Mouse (Mus musculus) MEL (cell line): ENCODE results near the gene Slc13a2. TPM values are rescaled to one million over a fixed set of nuclear protein-coding genes. Genes with fewer than 3 reads are reported as not detected.

Experiments
- DNase-seq: peaks from one replicate; pipeline ENCODE4 v3.0.0; 2011; ENCODE audit warnings: low read depth, low spot score
- H3K27ac ChIP-seq: 2 replicates; pipeline ENCODE4 v1.5.1; 2012; ENCODE audit warnings: low read depth, mild to moderate bottlenecking, control low read depth, low read length, moderate library complexity; ENCODE audit not compliant: control insufficient read depth
- H3K27me3 ChIP-seq, 2 experiments: fragments of 150-350 bp in 1 of 2; sonication (generic) in 1 of 2; 2 replicates each; pipeline ENCODE4 v1.6.1; 2012; ENCODE audit warnings: low read length in 2 of 2, mild to moderate bottlenecking in 2 of 2, improper control_type of control experiment in 1 of 2, moderate library complexity in 1 of 2; ENCODE audit not compliant: insufficient read depth in 2 of 2, control insufficient read depth in 1 of 2
- H3K36me3 ChIP-seq, 2 experiments: 2 replicates each; pipeline ENCODE4 v1.6.1; 2012 to 2014; ENCODE audit warnings: low read length in 2 of 2, improper control_type of control experiment in 1 of 2, inconsistent platforms in 1 of 2, mild to moderate bottlenecking in 1 of 2; ENCODE audit not compliant: insufficient read depth in 2 of 2, control insufficient read depth in 1 of 2
- H3K4me1 ChIP-seq, 2 experiments: fragments of 150-350 bp in 1 of 2; sonication (generic) in 1 of 2; 2 replicates each; pipeline ENCODE4 v1.6.1; 2012; ENCODE audit warnings: low read length in 2 of 2, improper control_type of control experiment in 1 of 2, mild to moderate bottlenecking in 1 of 2; ENCODE audit not compliant: insufficient read depth in 2 of 2, control insufficient read depth in 1 of 2
- H3K4me3 ChIP-seq, 2 experiments: fragments of 150-350 bp in 1 of 2; sonication (generic) in 1 of 2; 2 replicates each; pipeline ENCODE4 v1.5.1; 2012; ENCODE audit warnings: low read depth in 2 of 2, low read length in 2 of 2, mild to moderate bottlenecking in 2 of 2, moderate library complexity in 2 of 2, control low read depth in 1 of 2, improper control_type of control experiment in 1 of 2; ENCODE audit not compliant: control insufficient read depth in 1 of 2, insufficient read depth in 1 of 2
- H3K79me2 ChIP-seq: 2 replicates; pipeline ENCODE4 v1.6.1; 2012; ENCODE audit warnings: mild to moderate bottlenecking, low read length, moderate library complexity; ENCODE audit not compliant: control insufficient read depth, poor library complexity, insufficient read depth
- H3K9ac ChIP-seq: 2 replicates; pipeline ENCODE4 v1.6.1; 2012; ENCODE audit warnings: low read depth, mild to moderate bottlenecking, control low read depth, low read length, moderate library complexity; ENCODE audit not compliant: control insufficient read depth, poor library complexity, severe bottlenecking
- H3K9me3 ChIP-seq: fragments of 150-350 bp; sonication (generic); replicated peaks from 2 replicates; pipeline ENCODE4 v1.6.1; 2012; ENCODE audit warnings: mild to moderate bottlenecking, low read length, improper control_type of control experiment, moderate library complexity; ENCODE audit not compliant: insufficient read depth
- CHD1 ChIP-seq: IDR thresholded peaks from 2 replicates; pipeline ENCODE4 v1.6.1; 2012; ENCODE audit warnings: low read depth, mild to moderate bottlenecking, inconsistent platforms, low read length, improper control_type of control experiment
- ELF1 ChIP-seq: IDR thresholded peaks from 2 replicates; pipeline ENCODE4 v1.6.1; 2014; ENCODE audit warnings: low read depth, mild to moderate bottlenecking, inconsistent platforms, low read length, improper control_type of control experiment, moderate library complexity
- ETS1 ChIP-seq: IDR thresholded peaks from 2 replicates; pipeline ENCODE4 v1.6.1; 2012; ENCODE audit warnings: low read depth, mild to moderate bottlenecking, inconsistent platforms, low read length, improper control_type of control experiment, moderate library complexity
- GATA1 ChIP-seq: IDR thresholded peaks from 2 replicates; pipeline ENCODE4 v1.6.1; 2011; ENCODE audit warnings: low read depth, low read length, improper control_type of control experiment
- MAX ChIP-seq: IDR thresholded peaks from 2 replicates; pipeline ENCODE4 v1.6.1; 2011; ENCODE audit warnings: low read length, improper control_type of control experiment
- MAZ ChIP-seq: IDR thresholded peaks from 2 replicates; pipeline ENCODE4 v1.6.1; 2012; ENCODE audit warnings: low read depth, mild to moderate bottlenecking, inconsistent platforms, low read length, improper control_type of control experiment
- MEF2A ChIP-seq: IDR thresholded peaks from 2 replicates; pipeline ENCODE4 v1.6.1; 2014; ENCODE audit warnings: low read depth, mild to moderate bottlenecking, inconsistent platforms, low read length, improper control_type of control experiment; ENCODE audit not compliant: poor library complexity, insufficient replicate concordance, severe bottlenecking; ENCODE audit errors: extremely low read depth
- MYC ChIP-seq: IDR thresholded peaks from 2 replicates; pipeline ENCODE4 v1.6.1; 2011; ENCODE audit warnings: low read depth, mild to moderate bottlenecking, low read length, improper control_type of control experiment, moderate library complexity
- NELFE ChIP-seq: IDR thresholded peaks from 2 replicates; pipeline ENCODE4 v1.6.1; 2011; ENCODE audit warnings: low read depth, low read length, improper control_type of control experiment
- NRF1 ChIP-seq: IDR thresholded peaks from 2 replicates; pipeline ENCODE4 v1.6.1; 2014; ENCODE audit warnings: low read depth, mild to moderate bottlenecking, inconsistent platforms, low read length, improper control_type of control experiment, moderate library complexity; ENCODE audit not compliant: poor library complexity, insufficient read depth, severe bottlenecking
- POLR2AphosphoS2 ChIP-seq: IDR thresholded peaks from 2 replicates; pipeline ENCODE4 v1.6.1; 2011; ENCODE audit warnings: low read length, improper control_type of control experiment
- POLR2AphosphoS5 ChIP-seq: IDR thresholded peaks from 2 replicates; pipeline ENCODE4 v1.6.1; 2012; ENCODE audit warnings: low read depth, borderline replicate concordance, mild to moderate bottlenecking, inconsistent platforms, low read length, moderate library complexity, mixed read lengths
- RAD21 ChIP-seq: IDR thresholded peaks from 2 replicates; pipeline ENCODE4 v1.6.1; 2011; ENCODE audit warnings: mild to moderate bottlenecking, low read depth, low read length, improper control_type of control experiment
- SMC3 ChIP-seq: IDR thresholded peaks from 2 replicates; pipeline ENCODE4 v1.6.1; 2011; ENCODE audit warnings: low read depth, low read length, improper control_type of control experiment
- TBP ChIP-seq: IDR thresholded peaks from 2 replicates; pipeline ENCODE4 v1.8.0; 2011; ENCODE audit warnings: low read depth, low read length, improper control_type of control experiment
- UBTF ChIP-seq: IDR thresholded peaks from 2 replicates; pipeline ENCODE4 v1.6.1; 2012; ENCODE audit warnings: low read depth, mild to moderate bottlenecking, inconsistent platforms, low read length, improper control_type of control experiment, moderate library complexity, borderline replicate concordance; ENCODE audit not compliant: insufficient read depth
- USF2 ChIP-seq, 2 experiments: IDR thresholded peaks; 2 replicates each; pipeline ENCODE4 v1.6.1; 2011 to 2012; ENCODE audit warnings: improper control_type of control experiment in 2 of 2, low read length in 2 of 2, borderline replicate concordance in 1 of 2, inconsistent platforms in 1 of 2, low read depth in 1 of 2, mild to moderate bottlenecking in 1 of 2; ENCODE audit not compliant: insufficient read depth in 1 of 2
- ZNF384 ChIP-seq: IDR thresholded peaks from 2 replicates; pipeline ENCODE4 v1.6.1; 2012; ENCODE audit warnings: low read depth, mild to moderate bottlenecking, inconsistent platforms, low read length, improper control_type of control experiment
- polyA plus RNA-seq, 2 experiments: library from polyadenylated mRNA; stranded (reverse) in 1 of 2; unstranded in 1 of 2; fragments of >175 nt in 1 of 2; fragments of >200 nt in 1 of 2; gene quantifications; 2 replicates each; pipeline versions ENCODE4 v1.2.1 to v1.2.4; 2012; ENCODE audit warnings: low replicate concordance in 2 of 2, low read depth in 1 of 2; ENCODE audit not compliant: insufficient read length in 2 of 2, insufficient read depth in 1 of 2, missing spikeins in 1 of 2
- total RNA-seq: library from RNA; depleted of rRNA; stranded (reverse); fragments of 300-350 nt; gene quantifications from 2 replicates; pipeline ENCODE4 v1.2.3, GENCODE M21; 2012

The Slc13a2 gene
- total and polyA plus RNA-seq, 3 experiments, result not detected

GRCm38 (mm10) chr11:78386508-78387043 lies 35.4 kb downstream of the Slc13a2 start, which contains the start of gene Foxn1:
Gene Foxn1, minus strand, starts transcription at chr11:78386558.
- Histone ChIP-seq H3K4me1 (no peaks in the 10 kb centered on the region), H3K27me3 (peaks cover 10 to 26% of the 10 kb centered on the region in 2 experiments), H3K27ac (no peak within 1 kb of the TSS), H3K9me3 (no peaks in the 10 kb centered on the region), H3K36me3 (no peaks in the 10 kb centered on the region), H3K4me3 (no peak within 1 kb of the TSS), H3K79me2 (no peaks in the 10 kb centered on the region), H3K9ac (no peak within 1 kb of the TSS)
- no peak for DNase-seq
- no peak for TF ChIP-seq POLR2AphosphoS2
- TF ChIP-seq SMC3, result no peak
- TF ChIP-seq ZNF384, result no peak
- TF ChIP-seq NRF1, result no peak
- no peak for TF ChIP-seq MEF2A
- TF ChIP-seq UBTF, result no peak
- TF ChIP-seq MAZ, result no peak
- TF ChIP-seq POLR2AphosphoS5, result no peak
- TF ChIP-seq ELF1, result no peak
- TF ChIP-seq USF2 (IDR thresholded peaks at IDR 0.05; ENCODE audit: borderline replicate concordance in 1 of 2, insufficient read depth in 1 of 2, low read depth in 1 of 2, low read length in 2 of 2), result no peak
- TF ChIP-seq GATA1, result no peak
- TF ChIP-seq RAD21, result no peak
- TF ChIP-seq MYC, result no peak
- no peak for TF ChIP-seq ETS1

GRCm38 (mm10) chr11:78385776-78386175 lies 36.2 kb downstream of the Slc13a2 start:
- H3K9ac ChIP-seq, result no peak overlapping the region
- H3K4me1 ChIP-seq, result no peaks in the 10 kb centered on the region
- no peaks in the 10 kb centered on the region for H3K79me2 ChIP-seq
- no peak overlapping the region for H3K27ac ChIP-seq
- no peaks in the 10 kb centered on the region for H3K36me3 ChIP-seq
- no peak for DNase-seq
- H3K4me3 ChIP-seq, result no peak overlapping the region
- no peaks in the 10 kb centered on the region for H3K9me3 ChIP-seq
- TF ChIP-seq SMC3 (no peak), NELFE (no peak), CHD1 (no peak), MYC (no peak), MAX (no peak), ZNF384 (no peak), TBP (no peak)
- peaks cover 11 to 25% of the 10 kb centered on the region in 2 experiments for H3K27me3 ChIP-seq
